Comparison of ENCODE assay signal across 8 mouse cellular contexts in the genomic region with DNA sequence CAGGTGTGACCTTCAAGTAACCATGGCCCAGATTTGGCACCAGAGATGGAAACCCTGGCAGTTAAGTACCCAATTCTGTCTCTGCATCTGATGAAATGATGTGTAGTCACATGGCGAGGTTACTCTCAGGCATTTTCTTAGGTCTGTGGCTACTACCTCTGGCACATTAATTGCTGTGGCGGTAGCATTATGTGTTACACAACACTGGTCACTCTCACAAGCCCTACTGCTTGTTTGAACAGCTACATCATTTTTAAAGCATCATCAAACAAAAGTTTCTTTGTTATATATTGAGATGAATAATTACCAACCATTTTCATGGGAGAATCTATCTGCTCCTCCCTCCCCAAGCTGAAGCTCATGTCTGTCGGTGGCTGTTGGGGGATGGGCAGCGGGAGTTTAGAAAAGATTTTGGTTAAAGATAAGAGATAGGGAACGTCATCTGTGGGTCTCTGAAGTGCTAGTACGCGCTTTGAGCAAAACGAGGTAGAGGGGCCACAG. TPM values are rescaled to one million over a fixed set of nuclear protein-coding genes. Genes with fewer than 3 reads are reported as not detected.
DNase-seq lines count a peak whose midpoint lies in the region; ATAC-seq and TF ChIP-seq lines count a peak whose summit lies in the region.

No protein-coding gene starts in this region.

- peak; percentile 22 to 39 for DNase-seq in frontal cortex, postnatal 10 days (ENCODE audit: low spot score in 2 of 2)
- peak; percentile 30 for DNase-seq in NIH3T3 (ENCODE audit: low read depth)
- peak; percentile 32 to 46 for DNase-seq in left cerebral cortex, postnatal 25 days (ENCODE audit: low spot score in 2 of 2)
- DNase-seq in stomach, postnatal 0 days (ENCODE audit: low spot score), result no peak

- WGBS in hindbrain, embryonic 16.5 days, result 4% methylated on average over 8 of the region's 8 CpGs
- 11% methylated on average over 8 of the region's 8 CpGs for WGBS in midbrain, embryonic 12.5 days
- WGBS in stomach, postnatal 0 days, result 11% methylated on average over 8 of the region's 8 CpGs

- no peaks in the 10 kb centered on the region for H3K36me3 ChIP-seq in hindbrain, embryonic 16.5 days (ENCODE audit: control insufficient read depth, insufficient read depth, low read length)
- H3K36me3 ChIP-seq in midbrain, embryonic 12.5 days, result no peaks in the 10 kb centered on the region
- no peaks in the 10 kb centered on the region for H3K36me3 ChIP-seq in stomach, postnatal 0 days (ENCODE audit: control insufficient read depth, insufficient read depth, low read length)

- no peak for TF ChIP-seq POLR2A in embryonic fibroblast, embryonic 13.5 days (IDR thresholded peaks at IDR 0.05; ENCODE audit: low read depth, low read length)

- TF ChIP-seq CTCF in embryonic fibroblast, embryonic 13.5 days (IDR thresholded peaks at IDR 0.05; ENCODE audit: borderline replicate concordance, insufficient read depth, low read length), result no peak
- no peak for TF ChIP-seq CTCF in stomach, postnatal 0 days (IDR thresholded peaks at IDR 0.05; ENCODE audit: low read depth)

- intact Hi-C loops in left cerebral cortex, postnatal 25 days (cut with DNase I), result loop anchor here (5.0 kb wide), 1 partner anchor 258 kb away; no protein-coding TSS in a partner anchor

- peak overlapping the region; percentile 91 for H3K9ac ChIP-seq in hindbrain, embryonic 16.5 days (ENCODE audit: low read depth, low read length)
- peak overlapping the region; percentile 82 for H3K9ac ChIP-seq in midbrain, embryonic 12.5 days (replicated peaks)
- H3K9ac ChIP-seq in stomach, postnatal 0 days (ENCODE audit: low read length), result peak overlapping the region; percentile 28; the same call in 1 of the 2 replicates

- no peak for ATAC-seq in frontal cortex, adult (ENCODE audit: low TSS enrichment)
- ATAC-seq in hindbrain, embryonic 16.5 days, result no peak
- no peak for ATAC-seq in midbrain, embryonic 12.5 days (ENCODE audit: low FRiP score, low read depth)
- no peak for ATAC-seq in stomach, postnatal 0 days (ENCODE audit: low FRiP score, low TSS enrichment)

- peak overlapping the region; percentile 75 for H3K4me2 ChIP-seq in hindbrain, embryonic 16.5 days (ENCODE audit: low read length)
- H3K4me2 ChIP-seq in midbrain, embryonic 12.5 days (replicated peaks), result peak overlapping the region; percentile 78
- H3K4me2 ChIP-seq in stomach, postnatal 0 days (replicated peaks; ENCODE audit: low read depth), result peak overlapping the region; percentile 67

- H3K27me3 ChIP-seq in hindbrain, embryonic 16.5 days (replicated peaks; ENCODE audit: control insufficient read depth, insufficient read depth, low read length), result no peaks in the 10 kb centered on the region
- no peaks in the 10 kb centered on the region for H3K27me3 ChIP-seq in midbrain, embryonic 12.5 days
- H3K27me3 ChIP-seq in stomach, postnatal 0 days (ENCODE audit: control insufficient read depth, insufficient read depth, low read length), result no peaks in the 10 kb centered on the region

- no peaks in the 10 kb centered on the region for H3K9me3 ChIP-seq in hindbrain, embryonic 16.5 days (ENCODE audit: control insufficient read depth, low read length)
- no peaks in the 10 kb centered on the region for H3K9me3 ChIP-seq in midbrain, embryonic 12.5 days
- H3K9me3 ChIP-seq in stomach, postnatal 0 days (ENCODE audit: control insufficient read depth, low read length), result no peaks in the 10 kb centered on the region

- H3K4me1 ChIP-seq in embryonic fibroblast, embryonic 13.5 days (ENCODE audit: control insufficient read depth, insufficient read depth, low read length), result peaks cover 3% of the 10 kb centered on the region; the same call in 1 of the 2 replicates
- peaks cover 13% of the 10 kb centered on the region for H3K4me1 ChIP-seq in hindbrain, embryonic 16.5 days (ENCODE audit: control insufficient read depth, insufficient read depth, low read depth, low read length)
- peaks cover 22% of the 10 kb centered on the region for H3K4me1 ChIP-seq in midbrain, embryonic 12.5 days
- H3K4me1 ChIP-seq in stomach, postnatal 0 days (replicated peaks; ENCODE audit: control insufficient read depth, insufficient read depth), result no peaks in the 10 kb centered on the region; the same call in 1 of the 2 replicates

- H3K27ac ChIP-seq in embryonic fibroblast, embryonic 13.5 days (ENCODE audit: insufficient read depth, low read length), result no peak overlapping the region
- peak overlapping the region; percentile 37; the same call in 1 of the 2 replicates for H3K27ac ChIP-seq in hindbrain, embryonic 16.5 days (ENCODE audit: low read depth, low read length)
- no peak overlapping the region for H3K27ac ChIP-seq in midbrain, embryonic 12.5 days (replicated peaks)
- no peak overlapping the region for H3K27ac ChIP-seq in stomach, postnatal 0 days (replicated peaks)

- TF ChIP-seq EP300 in stomach, postnatal 0 days (optimal IDR thresholded peaks at IDR 0.05), result no peak

- H3K4me3 ChIP-seq in embryonic fibroblast, embryonic 13.5 days (ENCODE audit: insufficient read depth, low read length), result peak overlapping the region; percentile 94
- peak overlapping the region; percentile 95 for H3K4me3 ChIP-seq in hindbrain, embryonic 16.5 days (ENCODE audit: low read length)
- peak overlapping the region; percentile 91 for H3K4me3 ChIP-seq in midbrain, embryonic 12.5 days
- H3K4me3 ChIP-seq in stomach, postnatal 0 days (ENCODE audit: low read depth, low read length), result peak overlapping the region; percentile 88

RNA-seq across cellular contexts. Expression of a gene that starts 1.7 kb away (rescaled TPM):
- 24.3 and 33.3 TPM in 2 replicates for polyA plus RNA-seq in embryonic fibroblast, embryonic 13.5 days (2011; ENCODE audit: insufficient read length, low read depth, missing spikeins)
- 78.6 and 81.0 TPM in 2 replicates for polyA plus RNA-seq in hindbrain, embryonic 16.5 days (2015; fragmentation: Nextera tagmentation; extraction: Ambion mirVana)
- total RNA-seq in left cerebral cortex, postnatal 25 days (2021), result 10 to 100 TPM; 48.9 to 54.1 TPM
- 33.2 and 33.8 TPM in 2 replicates for polyA plus RNA-seq in midbrain, embryonic 12.5 days (2016; fragmentation: Nextera tagmentation; extraction: Ambion mirVana)
- polyA plus RNA-seq in stomach, postnatal 0 days (2015; fragmentation: Nextera tagmentation; extraction: Ambion mirVana), result 27.4 and 29.6 TPM in 2 replicates

RNA-seq across cellular contexts. Expression of a gene that starts 2.7 kb away (rescaled TPM):
- 98.0 and 98.7 TPM in 2 replicates for polyA plus RNA-seq in embryonic fibroblast, embryonic 13.5 days (2011; ENCODE audit: insufficient read length, low read depth, missing spikeins)
- 330 and 343 TPM in 2 replicates for polyA plus RNA-seq in hindbrain, embryonic 16.5 days (2015; fragmentation: Nextera tagmentation; extraction: Ambion mirVana)
- 10 to 100 TPM; 51.7 to 52.4 TPM for total RNA-seq in left cerebral cortex, postnatal 25 days (2021)
- 292 and 313 TPM in 2 replicates for polyA plus RNA-seq in midbrain, embryonic 12.5 days (2016; fragmentation: Nextera tagmentation; extraction: Ambion mirVana)
- polyA plus RNA-seq in stomach, postnatal 0 days (2015; fragmentation: Nextera tagmentation; extraction: Ambion mirVana), result 117 and 122 TPM in 2 replicates

Comparison
In these comparisons a context has a peak if more than half of its experiments do, and no peak if none do; other contexts are left out.
1. H3K9ac ChIP-seq: peak in every context shown above with its lines; median percentile 91 in hindbrain, embryonic 16.5 days; 82 in midbrain, embryonic 12.5 days; 28 in stomach, postnatal 0 days.